Mouse (Mus musculus) limb, embryonic 12.5 days (tissue): Measurements from ENCODE around the gene Tnpo1. TPM values are rescaled to one million over a fixed set of nuclear protein-coding genes. Genes with fewer than 3 reads are reported as not detected.

Experiments used
- ATAC-seq: fragments of 200-750 bp; cut with Nextera tagmentation; 2 replicates; pipeline ENCODE4 v1.8.0; 2017; ENCODE audit warnings: low read depth, moderate TSS enrichment; ENCODE audit not compliant: insufficient number of reproducible peaks, insufficient read depth, low FRiP score, low TSS enrichment
- H3K27ac ChIP-seq: fragments of 300-500 bp; sonication (generic); 2 replicates; pipeline ENCODE4 v1.5.1; 2016; ENCODE audit warnings: mild to moderate bottlenecking, moderate library complexity
- H3K27me3 ChIP-seq: fragments of 300-500 bp; sonication (generic); 2 replicates; pipeline ENCODE4 v1.6.1; 2016; ENCODE audit warnings: mild to moderate bottlenecking, moderate library complexity
- H3K36me3 ChIP-seq: fragments of 300-500 bp; sonication (generic); 2 replicates; pipeline ENCODE4 v1.6.1; 2016; ENCODE audit warnings: mild to moderate bottlenecking, moderate library complexity
- H3K4me1 ChIP-seq: fragments of 300-500 bp; sonication (generic); replicated peaks from 2 replicates; pipeline ENCODE4 v1.6.1; 2016
- H3K4me2 ChIP-seq: fragments of 300-500 bp; sonication (generic); 2 replicates; pipeline ENCODE4 v1.6.1; 2016; ENCODE audit warnings: mild to moderate bottlenecking, moderate library complexity
- H3K4me3 ChIP-seq: fragments of 300-500 bp; sonication (generic); replicated peaks from 2 replicates; pipeline ENCODE4 v1.5.1; 2016; ENCODE audit warnings: mild to moderate bottlenecking
- H3K9ac ChIP-seq: fragments of 300-500 bp; sonication (generic); replicated peaks from 2 replicates; pipeline ENCODE4 v1.6.1; 2016; ENCODE audit warnings: mild to moderate bottlenecking, moderate library complexity
- H3K9me3 ChIP-seq: fragments of 300-500 bp; sonication (generic); 2 replicates; pipeline ENCODE4 v1.6.1; 2016; ENCODE audit warnings: mild to moderate bottlenecking, moderate library complexity
- WGBS: fragments of 180-500 bp; shearing (Covaris S2); methylation state at CpG from one replicate; pipeline ENCODE4 v1.1.7; 2016; 5-methylcytosine and 5-hydroxymethylcytosine counted together
- polyA plus RNA-seq: library from polyadenylated mRNA; unstranded; fragments of >200 nt; fragmentation: Nextera tagmentation; extraction: Ambion mirVana; gene quantifications from 2 replicates; pipeline ENCODE4 v1.2.1, GENCODE M21; 2016

The Tnpo1 gene
- polyA plus RNA-seq, 1 experiment from 2014 or later = 77.6 TPM

DNA sequence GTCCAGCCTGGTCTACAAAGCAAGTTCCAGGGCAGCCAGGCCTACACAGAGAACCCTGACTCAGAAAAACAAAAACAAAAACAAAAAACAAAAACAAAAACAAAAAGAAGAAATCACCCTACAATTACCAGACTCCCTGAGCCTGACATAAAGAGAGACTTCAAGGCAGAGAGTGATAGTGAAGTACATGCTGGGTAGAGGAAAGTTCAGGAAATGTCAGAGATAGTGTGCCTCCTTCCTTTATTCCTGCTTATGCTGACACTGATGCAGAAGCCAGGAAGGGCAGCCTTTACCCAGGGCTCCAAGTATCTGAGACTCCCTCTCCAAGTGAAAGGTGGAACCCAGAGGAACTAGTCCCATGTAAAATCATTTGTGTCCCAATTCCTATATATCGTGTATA, 121.7 kb downstream of the Tnpo1 start:
- Histone ChIP-seq H3K4me1 (no peaks in the 10 kb centered on the region), H3K4me3 (no peak overlapping the region), H3K4me2 (no peak overlapping the region), H3K27me3 (no peaks in the 10 kb centered on the region), H3K27ac (no peak overlapping the region), H3K36me3 (peaks cover 52% of the 10 kb centered on the region), H3K9ac (no peak overlapping the region), H3K9me3 (peaks cover 15% of the 10 kb centered on the region)
- WGBS = 93% methylated on average over 1 of the region's 1 CpGs
- no peak for ATAC-seq

DNA sequence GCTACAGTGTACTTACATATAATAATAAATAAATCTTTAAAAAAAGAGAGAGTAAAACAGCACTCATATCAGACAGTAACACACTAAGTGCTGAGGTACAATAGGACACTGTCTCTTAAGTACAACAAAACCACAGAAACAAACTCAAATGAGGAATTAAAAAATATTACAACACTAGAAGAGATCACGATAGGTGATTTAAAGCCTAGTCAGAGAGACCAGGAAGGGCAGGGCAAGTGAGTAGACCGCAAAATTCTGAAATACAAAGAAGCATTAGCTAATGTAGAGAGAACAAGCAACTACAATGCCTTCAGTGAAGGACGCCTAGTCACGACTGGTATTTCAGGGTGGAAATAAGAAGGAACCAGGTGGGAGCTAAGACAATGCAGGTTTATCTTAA, 122.5 kb downstream of the Tnpo1 start:
- no peaks in the 10 kb centered on the region for H3K4me1 ChIP-seq
- peaks cover 15% of the 10 kb centered on the region for H3K9me3 ChIP-seq
- H3K4me3 ChIP-seq = no peak overlapping the region
- ATAC-seq = no peak
- no peak overlapping the region for H3K27ac ChIP-seq
- H3K27me3 ChIP-seq = no peaks in the 10 kb centered on the region
- H3K4me2 ChIP-seq = no peak overlapping the region
- 84% methylated on average over 4 of the region's 4 CpGs for WGBS
- peaks cover 60% of the 10 kb centered on the region for H3K36me3 ChIP-seq
- H3K9ac ChIP-seq = no peak overlapping the region

DNA sequence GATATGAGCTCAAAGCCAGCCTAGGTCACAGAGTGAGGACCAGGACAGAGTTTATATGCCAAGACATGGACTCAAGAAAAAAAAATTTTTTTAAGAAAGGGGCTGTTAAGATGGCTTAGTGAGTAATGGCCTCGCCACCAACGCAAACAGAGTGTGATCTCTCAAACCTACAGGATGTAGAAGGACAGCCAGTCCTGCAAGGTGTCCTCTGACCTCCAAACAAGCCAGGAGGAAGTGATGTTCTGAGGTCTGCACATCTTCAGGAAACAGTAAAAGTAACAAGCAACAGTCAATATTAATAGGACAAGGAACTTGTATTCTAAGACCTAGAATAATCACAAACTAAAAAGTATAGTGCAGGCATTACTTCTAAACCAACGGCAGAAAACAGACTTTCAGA, 123.2 kb downstream of the Tnpo1 start:
- H3K9ac ChIP-seq = no peak overlapping the region
- no peak overlapping the region for H3K4me2 ChIP-seq
- peaks cover 62% of the 10 kb centered on the region for H3K36me3 ChIP-seq
- H3K4me1 ChIP-seq = no peaks in the 10 kb centered on the region
- H3K4me3 ChIP-seq = no peak overlapping the region
- no peaks in the 10 kb centered on the region for H3K27me3 ChIP-seq
- no peak overlapping the region for H3K27ac ChIP-seq
- H3K9me3 ChIP-seq = peaks cover 15% of the 10 kb centered on the region
- ATAC-seq = no peak
- 89% methylated on average over 3 of the region's 3 CpGs for WGBS

DNA sequence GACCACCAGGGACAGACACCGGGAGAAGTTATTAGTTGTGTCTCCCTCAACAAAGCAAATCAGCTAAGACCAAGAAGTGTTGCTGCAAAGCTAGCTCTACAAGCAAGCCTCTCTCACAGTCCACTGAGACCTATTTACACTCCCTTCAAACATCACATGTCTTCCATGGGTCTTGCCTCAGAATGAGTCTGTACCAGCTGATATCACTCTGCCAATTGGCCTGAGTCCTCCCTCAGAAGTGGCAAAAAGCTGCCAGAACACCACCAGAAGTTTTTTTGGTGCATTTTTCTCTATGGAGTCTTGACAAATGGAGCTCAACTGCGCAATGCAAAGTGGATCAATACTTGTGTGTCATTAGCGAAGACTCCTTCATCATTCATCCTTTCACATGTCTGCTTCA, 130.7 kb downstream of the Tnpo1 start:
- Histone ChIP-seq H3K4me3 (no peak overlapping the region), H3K9me3 (peaks cover 5% of the 10 kb centered on the region), H3K27me3 (no peaks in the 10 kb centered on the region), H3K4me2 (no peak overlapping the region), H3K36me3 (peaks cover 47% of the 10 kb centered on the region), H3K4me1 (no peaks in the 10 kb centered on the region), H3K9ac (no peak overlapping the region), H3K27ac (no peak overlapping the region)
- no peak for ATAC-seq
- 94% methylated on average over 3 of the region's 3 CpGs for WGBS

DNA sequence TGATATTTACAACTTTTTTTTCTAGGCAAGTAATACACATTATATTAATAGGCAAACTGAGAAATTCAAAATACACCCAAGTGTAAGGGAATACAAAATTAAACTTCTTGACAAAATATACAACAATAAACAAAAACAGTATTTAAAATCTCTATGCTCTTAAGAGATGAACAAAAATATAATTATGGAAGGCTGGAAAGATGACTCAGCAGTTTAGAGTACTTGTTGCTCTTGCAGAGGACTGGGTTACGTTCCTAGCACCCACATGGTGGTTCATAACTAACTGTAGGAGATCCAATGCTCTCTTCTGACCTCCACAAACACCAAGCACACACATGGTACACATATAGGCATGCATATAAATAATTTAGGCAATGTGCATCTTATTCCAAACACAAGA, 133.3 kb downstream of the Tnpo1 start:
- Histone ChIP-seq H3K4me1 (no peaks in the 10 kb centered on the region), H3K4me3 (no peak overlapping the region), H3K9me3 (no peaks in the 10 kb centered on the region), H3K36me3 (peaks cover 32% of the 10 kb centered on the region), H3K27ac (no peak overlapping the region), H3K4me2 (no peak overlapping the region), H3K27me3 (no peaks in the 10 kb centered on the region), H3K9ac (no peak overlapping the region)
- ATAC-seq = no peak
- WGBS = 94% methylated on average over 1 of the region's 1 CpGs

DNA sequence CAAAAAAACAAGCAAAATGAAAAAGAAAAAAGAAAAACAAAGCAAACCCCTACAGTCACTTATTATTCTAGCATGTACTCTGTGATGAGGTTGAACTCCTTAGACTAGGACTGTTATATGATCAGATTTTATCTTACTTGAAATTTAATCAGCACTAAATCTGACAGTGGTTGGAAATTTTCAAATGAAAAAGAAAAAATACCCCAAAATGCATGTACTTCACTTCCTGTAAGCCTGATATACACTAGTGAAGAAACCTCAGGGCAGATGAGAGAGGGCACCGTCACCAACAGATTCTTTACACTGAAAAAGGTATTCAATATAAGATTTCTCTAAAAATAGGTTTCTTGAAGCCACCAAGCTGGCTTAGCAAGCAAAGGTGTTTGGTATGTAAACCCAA, 134.5 kb downstream of the Tnpo1 start:
- no peak overlapping the region for H3K4me2 ChIP-seq
- H3K27me3 ChIP-seq = no peaks in the 10 kb centered on the region
- H3K4me3 ChIP-seq = no peak overlapping the region
- H3K4me1 ChIP-seq = no peaks in the 10 kb centered on the region
- peaks cover 28% of the 10 kb centered on the region for H3K36me3 ChIP-seq
- no peak overlapping the region for H3K27ac ChIP-seq
- 91% methylated on average over 1 of the region's 1 CpGs for WGBS
- no peak overlapping the region for H3K9ac ChIP-seq
- H3K9me3 ChIP-seq = no peaks in the 10 kb centered on the region
- no peak for ATAC-seq

Other genes starting within 250 kb of the Tnpo1 start
- gene Tmem171, start 231.6 kb downstream of the Tnpo1 start, polyA plus RNA-seq = 0.18 TPM in 1 of 2 replicates, not detected in the other
- 51.3 and 54.1 TPM in 2 replicates for gene Fcho2, start 110.9 kb downstream of the Tnpo1 start, polyA plus RNA-seq
- not detected in 2 replicates for gene 1700024P04Rik, start 58.2 kb upstream of the Tnpo1 start, polyA plus RNA-seq